Mouse (Mus musculus) ES-Bruce4 (cell line): ENCODE measurements around the gene Mlc1.

Experiments
- CTCF ChIP-seq: IDR thresholded peaks from one replicate; pipeline ENCODE4 v1.8.1; 2011; ENCODE audit warnings: low read depth, low read length
- EP300 ChIP-seq: IDR thresholded peaks from 2 replicates; pipeline ENCODE4 v1.6.1; 2011; ENCODE audit warnings: low read depth, low read length; ENCODE audit not compliant: insufficient read depth
- POLR2A ChIP-seq: IDR thresholded peaks from one replicate; pipeline ENCODE4 v1.8.1; 2011; ENCODE audit warnings: low read length; ENCODE audit not compliant: insufficient read depth

GRCm38 (mm10) chr15:88936619-88937290, 42.1 kb downstream of the Mlc1 start:
- TF ChIP-seq POLR2A: no peak
- TF ChIP-seq EP300: no peak
- TF ChIP-seq CTCF: no peak
